Mouse (Mus musculus) adrenal gland, adult (tissue): ENCODE data around the gene Gm11992.

Experiments
- DNase-seq, 2 experiments: peaks; one replicate each; pipeline ENCODE4 v3.0.0; 2022 to 2023; ENCODE audit warnings: low spot score in 1 of 2; ENCODE audit not compliant: inconsistent age in 2 of 2

Gm11992 gene

GRCm38 (mm10) chr11:9048011-9048702 lies at the start of gene Gm11992:
Gm11992 (plus strand) TSS chr11:9048594.
- peak; percentile 88 to 94 for DNase-seq

- DNase-seq: no peak
These were observed 39.6 kb upstream of the Gm11992 start for GRCm38 (mm10) chr11:9008761-9009160.

GRCm38 (mm10) chr11:9010416-9010815 lies 38.0 kb upstream of the Gm11992 start:
- DNase-seq: peak in 1 of 2 experiments; percentile 38

GRCm38 (mm10) chr11:9010853-9011339 lies 37.5 kb upstream of the Gm11992 start, which contains the start of gene Hus1:
Hus1 (minus strand) TSS chr11:9011191.
- DNase-seq: peak; percentile 92 to 97

- DNase-seq: no peak
These were observed 37.0 kb upstream of the Gm11992 start for GRCm38 (mm10) chr11:9011348-9011747.

GRCm38 (mm10) chr11:9014740-9015139 lies 33.7 kb upstream of the Gm11992 start:
- no peak for DNase-seq

GRCm38 (mm10) chr11:9018491-9019267 lies 29.7 kb upstream of the Gm11992 start:
- DNase-seq: no peak

- DNase-seq: no peak
These were observed 28.2 kb upstream of the Gm11992 start for GRCm38 (mm10) chr11:9020207-9020606.

- DNase-seq: no peak
These were observed 23.6 kb upstream of the Gm11992 start for GRCm38 (mm10) chr11:9024782-9025181.

GRCm38 (mm10) chr11:9025211-9025610 lies 23.2 kb upstream of the Gm11992 start:
- DNase-seq: no peak

GRCm38 (mm10) chr11:9031530-9031929 lies 16.9 kb upstream of the Gm11992 start:
- no peak for DNase-seq

- no peak for DNase-seq
These were observed 1.8 kb upstream of the Gm11992 start for GRCm38 (mm10) chr11:9046546-9046945.

GRCm38 (mm10) chr11:9047044-9047443 lies 1.4 kb upstream of the Gm11992 start:
- DNase-seq: peak in 1 of 2 experiments; percentile 60

- no peak for DNase-seq
These were observed 288 bp downstream of the Gm11992 start, which contains the start of gene Sun3 for GRCm38 (mm10) chr11:9048703-9049060. Sun3 (minus strand) TSS chr11:9048991.

GRCm38 (mm10) chr11:9050241-9050640 lies 1.8 kb downstream of the Gm11992 start:
- DNase-seq: no peak

- DNase-seq: no peak
These were observed 3.5 kb downstream of the Gm11992 start for GRCm38 (mm10) chr11:9051895-9052294.

GRCm38 (mm10) chr11:9056937-9057336 lies 8.5 kb downstream of the Gm11992 start:
- DNase-seq: no peak

GRCm38 (mm10) chr11:9057711-9058110 lies 9.3 kb downstream of the Gm11992 start:
- DNase-seq: no peak

GRCm38 (mm10) chr11:9060029-9060428 lies 11.6 kb downstream of the Gm11992 start:
- no peak for DNase-seq

- no peak for DNase-seq
These were observed 12.1 kb downstream of the Gm11992 start for GRCm38 (mm10) chr11:9060484-9060883.

- DNase-seq: no peak
These were observed 28.1 kb downstream of the Gm11992 start for GRCm38 (mm10) chr11:9076444-9076843.

GRCm38 (mm10) chr11:9113189-9113588 lies 64.8 kb downstream of the Gm11992 start:
- no peak for DNase-seq
